Mouse (Mus musculus) megakaryocyte, embryonic 14.5 days (primary cell): ENCODE measurements at regions not wholly inside any gene's neighbourhood (a gene's known extent, or its start where the extent isn't known, plus 50 kb on each side); places are given as distances from the start of the nearest gene placed in this dataset.

Experiments
- FLI1 ChIP-seq: IDR thresholded peaks from 2 replicates; pipeline ENCODE4 v1.6.1; 2012; ENCODE audit warnings: low read length, inconsistent platforms, mixed read lengths
- GATA1 ChIP-seq: IDR thresholded peaks from 3 replicates; pipeline ENCODE4 v1.6.1; 2012; ENCODE audit warnings: mixed read lengths, low read length, inconsistent platforms, borderline replicate concordance

- TF ChIP-seq GATA1 (no peak), FLI1 (no peak)
Measured at GRCm38 (mm10) chr16:77684521-77684920, 82.6 kb upstream of the Gm11146 start.
